Mouse (Mus musculus): ENCODE measurements around the gene Cyth2.

- TF ChIP-seq EP300 (IDR thresholded peaks at IDR 0.05; ENCODE audit: low read length) (no peak), CTCF (conservative IDR thresholded peaks at IDR 0.05 in 1 of 2, IDR thresholded peaks at IDR 0.05 in 1 of 2; ENCODE audit: low read depth in 2 of 2, low read length in 2 of 2) (no peak), KAT2A (IDR thresholded peaks at IDR 0.05; ENCODE audit: insufficient replicate concordance, low read length) (no peak), SIN3A (IDR thresholded peaks at IDR 0.05; ENCODE audit: low read length) (no peak), POLR2A (IDR thresholded peaks at IDR 0.05; ENCODE audit: low read depth, low read length) (no peak), RCOR1 (conservative IDR thresholded peaks at IDR 0.05; ENCODE audit: low read depth, low read length) (no peak), POLR2AphosphoS2 (IDR thresholded peaks at IDR 0.05; ENCODE audit: low read depth, low read length) (no peak), NRF1 (IDR thresholded peaks at IDR 0.05; ENCODE audit: low read depth, low read length) (no peak), USF1 (IDR thresholded peaks at IDR 0.05; ENCODE audit: low read depth, low read length) (no peak), TCF12 (IDR thresholded peaks at IDR 0.05; ENCODE audit: low read depth, low read length) (no peak), MAFK (IDR thresholded peaks at IDR 0.05; ENCODE audit: insufficient replicate concordance, low read length) (no peak), HCFC1 (IDR thresholded peaks at IDR 0.05; ENCODE audit: low read depth, low read length) (no peak)
Measured at GRCm38 (mm10) chr7:45766764-45767163, 47.6 kb downstream of the Cyth2 start.

Data from CH12.LX (cell line).